Mouse (Mus musculus) spleen, postnatal 10 days (tissue): ENCODE measurements at regions not wholly inside any gene's neighbourhood (a gene's known extent, or its start where the extent isn't known, plus 50 kb on each side); places are given as distances from the start of the nearest gene placed in this dataset.
A peak's percentile ranks its signal among the peaks of the same experiment; 100 is the strongest.

Experiments used
- DNase-seq, 2 experiments: peaks; one replicate each; pipeline ENCODE4 v3.0.0; 2021 to 2022; ENCODE audit warnings: low spot score in 2 of 2

DNA sequence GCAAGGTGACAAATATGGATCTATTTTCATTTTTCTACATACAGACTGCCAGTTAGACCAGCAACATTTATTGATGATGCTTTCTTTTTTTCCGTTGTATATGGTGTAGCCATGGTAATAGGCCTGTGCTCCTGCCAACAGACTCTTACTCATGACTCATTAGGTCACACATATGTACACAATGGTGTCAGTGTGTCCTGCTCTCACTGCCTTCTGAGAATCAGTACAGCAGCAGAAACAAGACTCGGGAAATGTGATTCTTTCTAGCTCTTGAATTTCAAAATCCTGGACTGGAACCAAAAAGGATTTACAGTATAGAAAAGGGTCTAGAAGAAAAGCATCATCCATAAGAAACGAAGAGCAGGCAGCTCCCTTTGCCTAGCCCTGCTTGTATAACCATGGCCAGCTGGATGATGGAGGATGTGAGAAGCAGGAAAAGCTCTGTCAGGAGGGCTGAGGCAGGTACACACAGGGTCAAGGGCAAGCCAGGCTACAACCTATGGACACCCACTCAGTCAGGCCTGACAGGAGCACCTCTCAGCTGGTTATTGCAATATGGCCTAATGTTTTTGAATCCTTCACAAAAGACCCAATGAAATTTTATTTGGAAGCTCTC lies 132.2 kb downstream of the Tmem17 start:
- no peak for DNase-seq

- no peak for DNase-seq
Measured at GRCm38 (mm10) chr11:22644877-22645276, 133.0 kb downstream of the Tmem17 start.

DNA sequence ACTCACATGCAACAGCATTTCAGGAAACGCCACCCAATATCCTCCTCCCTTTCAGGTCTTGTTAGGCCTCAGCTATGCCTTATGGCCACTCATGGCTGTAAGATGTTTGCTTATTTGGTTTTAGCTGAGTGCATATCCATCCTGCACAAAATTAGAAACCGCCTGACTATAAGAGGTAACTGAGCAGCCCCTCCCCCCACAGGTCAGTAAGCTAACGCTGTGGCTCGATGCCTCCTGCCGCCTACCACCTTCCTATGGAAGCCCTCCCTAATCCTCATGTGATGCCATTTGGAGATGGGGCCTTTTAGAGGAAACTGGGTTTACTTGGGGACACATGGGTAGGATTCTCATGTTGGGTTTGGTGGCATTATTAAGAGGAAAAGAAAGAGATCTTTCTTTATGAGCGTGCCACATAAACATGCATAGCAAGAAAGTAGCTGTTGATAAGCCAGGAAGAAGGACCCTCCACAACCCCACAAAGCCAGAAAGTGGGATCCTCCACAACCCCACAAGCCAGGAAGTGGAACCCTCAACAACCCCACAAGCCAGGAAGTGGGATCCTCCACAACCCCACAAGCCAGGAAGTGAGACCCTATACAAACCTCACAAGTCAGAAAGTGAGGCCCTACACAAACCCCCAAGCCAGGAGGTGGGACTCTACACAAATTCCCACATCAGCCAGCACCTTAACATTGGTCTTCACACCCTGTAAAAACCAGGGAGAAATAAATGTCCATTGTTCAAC lies 134.5 kb downstream of the Tmem17 start:
- no peak for DNase-seq

DNA sequence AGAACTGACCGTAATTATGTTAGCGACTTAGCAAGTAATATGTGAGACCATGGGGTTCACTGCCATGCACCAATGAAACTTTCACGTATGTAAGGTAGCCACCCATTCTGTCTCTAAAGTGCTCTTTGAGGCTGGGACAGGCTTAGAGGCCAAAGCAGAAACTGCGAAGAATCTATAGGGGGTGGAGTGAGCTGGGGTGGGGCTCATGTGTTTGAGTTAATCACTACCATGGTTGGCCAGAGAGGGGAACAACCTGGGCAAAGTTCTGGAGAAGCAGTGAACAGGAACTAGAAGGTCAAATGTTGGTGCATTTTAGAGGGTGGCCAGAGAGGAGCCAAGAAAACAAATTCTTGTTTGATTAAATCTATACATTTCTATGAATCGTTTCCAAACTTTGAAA lies 136.4 kb downstream of the Tmem17 start:
- DNase-seq, result no peak

GRCm38 (mm10) chr11:22650771-22651170 lies 138.9 kb downstream of the Tmem17 start:
- no peak for DNase-seq

DNA sequence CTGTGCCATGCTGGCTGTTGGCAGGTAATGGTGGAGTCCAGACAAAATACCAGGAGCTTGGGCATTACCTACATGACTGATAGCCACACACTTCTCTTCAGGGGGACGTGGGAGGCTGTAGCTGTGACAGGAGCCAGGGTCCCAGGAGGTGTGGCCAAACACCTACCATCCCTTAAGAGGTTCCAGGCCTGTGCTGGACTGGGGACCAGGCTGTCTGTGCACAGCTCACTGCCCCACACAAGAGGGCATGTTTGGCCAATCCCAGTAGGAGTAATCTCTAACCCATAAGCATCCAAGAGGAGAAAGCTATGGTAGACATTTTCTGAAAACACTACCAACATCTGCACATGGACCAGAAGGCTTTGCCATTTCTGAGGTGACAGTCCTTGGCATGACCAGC lies 139.4 kb downstream of the Tmem17 start:
- no peak for DNase-seq

GRCm38 (mm10) chr11:22651911-22652310 lies 140.0 kb downstream of the Tmem17 start:
- DNase-seq, result no peak

DNA sequence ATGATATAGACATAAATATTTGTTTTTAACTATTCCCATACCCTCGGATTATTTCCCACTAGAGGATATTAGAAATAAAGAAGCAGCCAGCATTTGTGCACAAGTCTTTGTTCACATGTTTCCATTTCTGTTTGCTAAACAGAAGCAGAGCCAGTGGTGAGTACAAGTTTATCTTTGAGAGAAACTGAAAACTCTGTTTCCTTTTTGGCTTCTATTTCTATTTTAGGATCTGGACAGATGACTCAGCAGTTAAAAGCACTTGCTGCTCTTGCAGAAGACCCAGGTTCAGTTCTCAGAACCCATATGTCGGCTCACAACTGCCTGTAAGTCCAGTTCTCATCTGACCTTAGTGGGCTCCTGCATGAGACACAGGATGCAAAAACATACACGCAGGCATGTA lies 141.0 kb downstream of the Tmem17 start:
- no peak for DNase-seq

DNA sequence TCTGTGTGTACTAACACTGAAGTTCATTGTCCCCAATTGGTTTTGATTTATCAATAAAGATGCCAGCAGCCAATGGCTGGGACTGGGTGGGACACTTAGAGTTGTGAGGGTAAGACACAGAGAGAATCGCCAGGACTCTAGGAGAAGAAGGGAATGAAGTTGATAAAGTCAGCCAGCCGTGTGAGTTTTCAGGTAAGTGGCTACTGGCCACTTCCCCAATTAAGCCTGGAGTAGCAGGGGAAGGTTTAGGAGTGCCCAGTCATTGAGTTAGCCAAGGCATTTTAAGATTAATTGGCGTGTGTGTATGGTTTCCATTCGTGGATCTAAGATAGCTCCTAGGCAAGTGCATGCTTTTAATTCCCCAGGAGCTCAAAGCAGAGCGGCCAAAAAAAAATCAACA lies 141.5 kb downstream of the Tmem17 start:
- no peak for DNase-seq

DNA sequence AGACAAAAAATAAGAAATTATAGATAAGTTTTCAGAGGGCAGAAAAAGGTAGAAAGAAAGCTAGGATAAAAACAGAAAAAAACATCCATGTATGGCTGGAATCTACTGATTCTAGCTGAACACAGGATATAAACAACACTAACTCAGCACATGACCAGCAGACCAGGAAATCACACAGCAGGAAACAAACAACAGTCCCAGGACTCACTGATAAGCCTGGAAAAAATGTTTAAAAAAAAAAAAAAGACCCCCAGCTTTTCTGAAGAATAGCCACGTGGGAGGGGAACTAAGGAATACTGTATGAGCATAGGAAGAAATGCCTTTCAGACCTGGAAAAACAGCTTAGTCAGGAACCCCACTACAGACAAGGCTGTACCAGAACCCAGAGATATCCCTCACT lies 145.7 kb downstream of the Tmem17 start:
- DNase-seq, result no peak

- DNase-seq, result no peak
Measured at GRCm38 (mm10) chr11:22661072-22661471, 149.2 kb downstream of the Tmem17 start.

DNA sequence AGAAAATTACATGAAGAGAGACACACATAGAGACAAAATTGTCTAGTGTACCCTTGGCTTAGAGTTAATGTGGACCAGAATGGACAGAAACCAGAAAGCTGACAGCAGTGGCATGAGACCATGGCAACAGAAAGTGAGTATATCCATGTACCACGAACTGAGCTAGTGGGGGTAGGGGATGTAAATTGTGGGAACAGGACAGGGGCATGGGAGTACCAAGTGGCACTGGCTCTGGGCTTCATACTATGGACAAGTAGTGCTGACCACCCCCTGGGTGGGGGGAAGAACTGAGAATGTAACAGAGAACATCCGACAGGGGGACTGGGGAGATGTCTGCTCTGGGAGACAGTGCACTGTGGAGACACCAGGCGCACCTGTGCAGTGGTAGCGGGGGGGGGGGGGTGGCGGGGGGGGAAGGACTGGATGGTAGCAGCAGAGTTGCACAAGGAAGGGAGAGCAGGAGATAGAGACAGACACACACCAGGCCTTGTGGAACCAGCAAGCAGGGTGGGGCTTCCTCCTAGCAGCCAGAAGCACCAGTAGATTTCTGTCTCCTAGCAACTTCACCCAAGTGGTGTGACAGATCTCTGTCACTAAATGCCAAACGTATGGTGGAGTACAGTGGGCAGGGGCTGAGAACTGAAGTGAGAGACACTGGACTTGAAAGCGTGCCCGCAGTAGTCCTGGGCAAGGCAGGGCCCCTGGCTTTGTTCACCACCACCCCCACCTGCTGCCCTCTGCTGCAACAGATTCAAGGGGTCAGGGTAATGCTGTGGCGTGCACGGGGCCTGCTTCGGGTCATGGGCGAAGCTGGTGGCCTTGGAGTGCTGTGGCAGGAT lies 150.0 kb downstream of the Tmem17 start:
- no peak for DNase-seq

- DNase-seq, result no peak
Measured at GRCm38 (mm10) chr11:22665978-22666377, 154.1 kb downstream of the Tmem17 start.

- no peak for DNase-seq
Measured at GRCm38 (mm10) chr11:22666378-22666777, 154.5 kb downstream of the Tmem17 start.

- no peak for DNase-seq
Measured at GRCm38 (mm10) chr11:22668220-22668619, 156.3 kb downstream of the Tmem17 start.

DNA sequence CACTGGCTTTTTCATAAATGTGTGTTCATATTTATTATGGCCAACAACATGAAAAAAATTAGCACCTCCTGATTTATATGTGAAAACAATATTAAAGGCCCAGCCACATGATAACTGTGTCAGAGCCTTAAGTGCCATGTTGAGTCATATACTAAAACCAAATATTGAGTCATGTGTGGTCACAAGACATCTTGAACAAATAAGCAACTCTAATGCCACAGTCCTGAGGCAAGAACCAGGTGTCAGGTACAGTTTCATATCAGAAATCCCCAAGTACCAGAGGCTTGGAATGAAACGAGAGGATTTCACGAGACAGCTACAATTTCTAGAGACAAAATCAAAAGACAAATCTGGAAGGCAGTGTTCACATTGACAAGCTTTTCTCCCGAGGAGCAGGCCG lies 157.4 kb downstream of the Tmem17 start:
- no peak for DNase-seq

GRCm38 (mm10) chr11:22671791-22672490 lies 160.1 kb downstream of the Tmem17 start:
- no peak for DNase-seq

GRCm38 (mm10) chr11:22675047-22675446 lies 163.2 kb downstream of the Tmem17 start:
- no peak for DNase-seq

- DNase-seq, result no peak
Measured at GRCm38 (mm10) chr11:22675754-22676153, 163.9 kb downstream of the Tmem17 start.

DNA sequence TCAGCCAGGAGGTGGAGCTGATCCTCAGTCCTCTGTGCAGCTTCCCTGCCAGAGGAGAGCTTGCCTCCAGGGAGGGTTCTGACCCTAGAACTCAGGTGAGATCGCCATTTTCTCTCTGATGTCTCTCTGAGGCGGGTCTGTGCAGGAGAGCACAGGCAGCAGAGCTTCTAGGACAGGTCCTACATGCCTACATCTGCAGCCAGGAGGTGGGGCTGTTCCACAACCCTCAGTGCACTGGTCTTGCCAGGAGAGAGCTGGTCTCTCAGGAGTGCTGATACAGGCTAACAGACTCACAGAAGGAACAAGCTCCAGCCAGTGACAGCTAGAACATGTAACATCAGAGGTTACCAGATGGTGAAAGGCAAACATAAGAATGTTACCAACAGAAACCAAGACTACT lies 165.4 kb downstream of the Tmem17 start:
- DNase-seq, result peak in 1 of 2 experiments; percentile 67

DNA sequence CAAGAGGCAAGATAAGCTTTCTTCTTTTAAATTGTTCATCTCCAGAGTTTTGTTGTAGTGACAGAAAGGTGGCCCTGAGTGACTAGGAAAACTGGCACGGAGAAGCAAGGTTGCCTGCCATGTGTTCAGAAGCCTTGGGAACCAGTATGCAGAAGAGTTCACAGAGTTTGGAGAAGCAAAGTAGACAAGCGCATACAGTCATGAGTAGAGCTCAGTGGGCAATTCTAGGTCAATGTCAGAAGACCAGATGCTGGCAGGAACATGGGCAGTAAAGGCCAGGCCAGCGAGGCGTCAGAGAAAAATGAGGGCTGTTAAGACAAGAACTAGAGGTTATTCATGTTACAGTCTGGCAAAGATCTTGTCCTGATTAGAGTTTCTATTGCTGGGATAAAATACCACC lies 172.7 kb downstream of the Tmem17 start:
- DNase-seq, result no peak

DNA sequence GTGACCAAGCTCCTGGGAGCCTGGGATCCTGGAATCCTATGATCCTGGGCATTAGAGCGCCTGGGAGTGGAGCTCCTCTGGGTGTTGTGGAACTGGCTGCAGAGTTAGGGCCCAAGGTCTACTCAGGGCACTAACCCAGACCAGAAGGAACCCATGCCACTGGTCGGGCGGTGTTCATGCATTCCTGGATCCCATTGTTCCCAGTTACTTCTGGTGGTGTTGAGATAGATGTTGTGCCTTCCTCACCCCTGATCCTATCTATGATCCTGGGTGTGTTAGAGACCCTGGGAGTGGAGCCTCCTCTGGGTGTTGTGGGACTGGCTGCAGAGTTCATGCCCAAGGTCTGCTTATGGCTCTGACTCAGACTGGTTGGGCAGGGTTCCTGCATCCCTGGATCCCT lies 169.9 kb downstream of the B3gnt2 start:
- DNase-seq, result no peak
